Mouse (Mus musculus) hindbrain, embryonic 14.5 days (tissue): Measurements from ENCODE around the gene Fchsd2. TPM values are rescaled to one million over a fixed set of nuclear protein-coding genes. Genes with fewer than 3 reads are reported as not detected.

Source experiments
- ATAC-seq: fragments of 200-750 bp; cut with Nextera tagmentation; 2 replicates; pipeline ENCODE4 v1.8.0; 2017; ENCODE audit warnings: moderate number of reproducible peaks, mild to moderate bottlenecking, moderate TSS enrichment, moderate library complexity; ENCODE audit not compliant: low FRiP score
- DNase-seq: peaks from one replicate; pipeline ENCODE4 v3.0.0-alpha.2; 2015; ENCODE audit warnings: low spot score
- H3K27ac ChIP-seq: fragments of 300-500 bp; sonication (generic); 2 replicates; pipeline ENCODE4 v1.5.1; 2014; ENCODE audit warnings: mild to moderate bottlenecking, moderate library complexity
- H3K27me3 ChIP-seq: fragments of 300-500 bp; sonication (generic); 2 replicates; pipeline ENCODE4 v1.6.1; 2014; ENCODE audit warnings: mild to moderate bottlenecking, low read length, mixed read lengths; ENCODE audit not compliant: control insufficient read depth, insufficient read depth
- H3K36me3 ChIP-seq: fragments of 300-500 bp; sonication (generic); replicated peaks from 2 replicates; pipeline ENCODE4 v1.6.1; 2014; ENCODE audit not compliant: control insufficient read depth, insufficient read depth
- H3K4me1 ChIP-seq: fragments of 300-500 bp; sonication (generic); replicated peaks from 2 replicates; pipeline ENCODE4 v1.6.1; 2014; ENCODE audit warnings: antibody characterized with exemption, low read length, mixed read lengths; ENCODE audit not compliant: control insufficient read depth, insufficient read depth
- H3K4me2 ChIP-seq: fragments of 300-500 bp; sonication (generic); replicated peaks from 2 replicates; pipeline ENCODE4 v1.6.1; 2014; ENCODE audit warnings: mild to moderate bottlenecking, moderate library complexity
- H3K4me3 ChIP-seq: fragments of 300-500 bp; sonication (generic); replicated peaks from 2 replicates; pipeline ENCODE4 v1.5.1; 2014; ENCODE audit warnings: mild to moderate bottlenecking, low read length
- H3K9ac ChIP-seq: fragments of 300-500 bp; sonication (generic); 2 replicates; pipeline ENCODE4 v1.6.1; 2014
- H3K9me3 ChIP-seq: fragments of 300-500 bp; sonication (generic); 2 replicates; pipeline ENCODE4 v1.6.1; 2016; ENCODE audit warnings: low read length; ENCODE audit not compliant: control insufficient read depth
- whole genome bisulfite sequencing: fragments of 180-500 bp; shearing (Covaris S2); extraction: QIAGEN DNeasy Blood & Tissue Kit; methylation state at CpG from one replicate; pipeline ENCODE4 v1.1.7; 2014; 5-methylcytosine and 5-hydroxymethylcytosine counted together
- polyA plus RNA-seq: library from polyadenylated mRNA; unstranded; fragments of >200 nt; fragmentation: Nextera tagmentation; extraction: Ambion mirVana; gene quantifications from 2 replicates; pipeline ENCODE4 v1.2.1, GENCODE M21; 2014

Fchsd2 gene
- polyA plus RNA-seq, 1 experiment from 2014 or later = 51.5 TPM

GRCm38 (mm10) chr7:101302691-101303090 is 210.0 kb downstream of the Fchsd2 start:
- Histone ChIP-seq H3K27ac (peak overlapping the region; percentile 7; the same call in 1 of the 2 replicates), H3K4me1 (peaks cover 6% of the 10 kb centered on the region; the same call in 1 of the 2 replicates), H3K36me3 (no peaks in the 10 kb centered on the region), H3K9me3 (no peaks in the 10 kb centered on the region), H3K4me3 (peak overlapping the region; percentile 68), H3K27me3 (0 out of 2 replicates have a peak, but pooled peaks cover 4% of the 10 kb centered on the region), H3K4me2 (peak overlapping the region; percentile 81), H3K9ac (peak overlapping the region; percentile 69)
- no peak for DNase-seq
- 33% methylated on average over 7 of the region's 7 CpGs for WGBS
- no peak for ATAC-seq

- no peak overlapping the region for H3K4me2 ChIP-seq
- H3K27ac ChIP-seq = no peak overlapping the region
- H3K9me3 ChIP-seq = no peaks in the 10 kb centered on the region
- no peak overlapping the region for H3K9ac ChIP-seq
- ATAC-seq (no peak), DNase-seq (no peak)
- WGBS = 55% methylated on average over 2 of the region's 2 CpGs
- H3K36me3 ChIP-seq = no peaks in the 10 kb centered on the region
- peaks cover 9% of the 10 kb centered on the region; the same call in 1 of the 2 replicates for H3K4me1 ChIP-seq
- H3K4me3 ChIP-seq = no peak overlapping the region
- H3K27me3 ChIP-seq = no peaks in the 10 kb centered on the region
Observed at GRCm38 (mm10) chr7:101306841-101307240, 214.2 kb downstream of the Fchsd2 start.

- no peaks in the 10 kb centered on the region for H3K27me3 ChIP-seq
- no peaks in the 10 kb centered on the region for H3K36me3 ChIP-seq
- no peak for DNase-seq
- ATAC-seq = no peak
- peak overlapping the region; percentile 75; the same call in 1 of the 2 replicates for H3K27ac ChIP-seq
- 0 out of 2 replicates have a peak, but pooled peaks cover 2% of the 10 kb centered on the region for H3K4me1 ChIP-seq
- H3K4me3 ChIP-seq = peak overlapping the region; percentile 46
- 41% methylated on average over 5 of the region's 5 CpGs for WGBS
- peak overlapping the region; percentile 51 for H3K4me2 ChIP-seq
- no peaks in the 10 kb centered on the region for H3K9me3 ChIP-seq
- H3K9ac ChIP-seq = peak overlapping the region; percentile 54; the same call in 1 of the 2 replicates
Observed at GRCm38 (mm10) chr7:101309985-101310326, 217.3 kb downstream of the Fchsd2 start.

- H3K27me3 ChIP-seq = no peaks in the 10 kb centered on the region
- H3K4me3 ChIP-seq = peak overlapping the region; percentile 46
- no peaks in the 10 kb centered on the region for H3K9me3 ChIP-seq
- ATAC-seq (peak; percentile 94), DNase-seq (peak; percentile 98)
- H3K4me2 ChIP-seq = peak overlapping the region; percentile 51
- no peaks in the 10 kb centered on the region for H3K36me3 ChIP-seq
- 1% methylated on average over 43 of the region's 43 CpGs for WGBS
- H3K4me1 ChIP-seq = 0 out of 2 replicates have a peak, but pooled peaks cover 2% of the 10 kb centered on the region
- H3K9ac ChIP-seq = peak overlapping the region; percentile 54
- peak overlapping the region; percentile 75 for H3K27ac ChIP-seq
Observed at GRCm38 (mm10) chr7:101310327-101311028, 217.8 kb downstream of the Fchsd2 start.

- ATAC-seq (no peak), DNase-seq (no peak)
- H3K36me3 ChIP-seq = no peaks in the 10 kb centered on the region
- peak overlapping the region; percentile 9; the same call in 1 of the 2 replicates for H3K27ac ChIP-seq
- H3K9me3 ChIP-seq = no peaks in the 10 kb centered on the region
- 0 out of 2 replicates have a peak, but pooled peaks cover 2% of the 10 kb centered on the region for H3K4me1 ChIP-seq
- 51% methylated on average over 2 of the region's 2 CpGs for whole genome bisulfite sequencing
- peak overlapping the region; percentile 51 for H3K4me2 ChIP-seq
- peak overlapping the region; percentile 46; the same call in 1 of the 2 replicates for H3K4me3 ChIP-seq
- no peak overlapping the region for H3K9ac ChIP-seq
- no peaks in the 10 kb centered on the region for H3K27me3 ChIP-seq
Observed at GRCm38 (mm10) chr7:101311061-101311460, 218.4 kb downstream of the Fchsd2 start.

GRCm38 (mm10) chr7:101313033-101313432 is 220.4 kb downstream of the Fchsd2 start:
- H3K4me2 ChIP-seq = no peak overlapping the region
- 75% methylated on average over 3 of the region's 3 CpGs for WGBS
- DNase-seq = no peak
- no peak overlapping the region for H3K27ac ChIP-seq
- H3K9ac ChIP-seq = no peak overlapping the region
- H3K4me1 ChIP-seq = 0 out of 2 replicates have a peak, but pooled peaks cover 2% of the 10 kb centered on the region
- no peaks in the 10 kb centered on the region for H3K36me3 ChIP-seq
- H3K4me3 ChIP-seq = no peak overlapping the region
- H3K27me3 ChIP-seq = no peaks in the 10 kb centered on the region
- no peak for ATAC-seq
- no peaks in the 10 kb centered on the region for H3K9me3 ChIP-seq

GRCm38 (mm10) chr7:101314396-101314795 is 221.7 kb downstream of the Fchsd2 start:
- no peak overlapping the region for H3K4me3 ChIP-seq
- WGBS = 70% methylated on average over 5 of the region's 5 CpGs
- ATAC-seq = no peak
- no peaks in the 10 kb centered on the region for H3K27me3 ChIP-seq
- H3K4me2 ChIP-seq = no peak overlapping the region
- DNase-seq = no peak
- H3K27ac ChIP-seq = no peak overlapping the region
- H3K9me3 ChIP-seq = no peaks in the 10 kb centered on the region
- no peaks in the 10 kb centered on the region for H3K36me3 ChIP-seq
- H3K4me1 ChIP-seq = 0 out of 2 replicates have a peak, but pooled peaks cover 2% of the 10 kb centered on the region
- no peak overlapping the region for H3K9ac ChIP-seq

GRCm38 (mm10) chr7:101315699-101316098 is 223.0 kb downstream of the Fchsd2 start:
- 0 out of 2 replicates have a peak, but pooled peaks cover 3% of the 10 kb centered on the region for H3K27me3 ChIP-seq
- H3K9me3 ChIP-seq = no peaks in the 10 kb centered on the region
- no peak overlapping the region for H3K4me3 ChIP-seq
- no peak overlapping the region for H3K27ac ChIP-seq
- DNase-seq (no peak), ATAC-seq (no peak)
- no peaks in the 10 kb centered on the region for H3K36me3 ChIP-seq
- no peak overlapping the region for H3K4me2 ChIP-seq
- H3K9ac ChIP-seq = no peak overlapping the region
- no peaks in the 10 kb centered on the region for H3K4me1 ChIP-seq

- ATAC-seq = no peak
Observed at GRCm38 (mm10) chr7:101316591-101317001, 223.9 kb downstream of the Fchsd2 start.

More at GRCm38 (mm10) chr7:101316591-101317001, 223.9 kb downstream of the Fchsd2 start:
- Histone ChIP-seq H3K36me3 (no peaks in the 10 kb centered on the region), H3K4me1 (0 out of 2 replicates have a peak, but pooled peaks cover 2% of the 10 kb centered on the region), H3K4me2 (no peak overlapping the region), H3K9me3 (no peaks in the 10 kb centered on the region), H3K4me3 (no peak overlapping the region), H3K9ac (no peak overlapping the region), H3K27me3 (0 out of 2 replicates have a peak, but pooled peaks cover 3% of the 10 kb centered on the region), H3K27ac (no peak overlapping the region)
- 72% methylated on average over 6 of the region's 6 CpGs for WGBS
- no peak for DNase-seq
